Mouse (Mus musculus): ENCODE data around the gene Ankzf1.

The Ankzf1 gene

DNA sequence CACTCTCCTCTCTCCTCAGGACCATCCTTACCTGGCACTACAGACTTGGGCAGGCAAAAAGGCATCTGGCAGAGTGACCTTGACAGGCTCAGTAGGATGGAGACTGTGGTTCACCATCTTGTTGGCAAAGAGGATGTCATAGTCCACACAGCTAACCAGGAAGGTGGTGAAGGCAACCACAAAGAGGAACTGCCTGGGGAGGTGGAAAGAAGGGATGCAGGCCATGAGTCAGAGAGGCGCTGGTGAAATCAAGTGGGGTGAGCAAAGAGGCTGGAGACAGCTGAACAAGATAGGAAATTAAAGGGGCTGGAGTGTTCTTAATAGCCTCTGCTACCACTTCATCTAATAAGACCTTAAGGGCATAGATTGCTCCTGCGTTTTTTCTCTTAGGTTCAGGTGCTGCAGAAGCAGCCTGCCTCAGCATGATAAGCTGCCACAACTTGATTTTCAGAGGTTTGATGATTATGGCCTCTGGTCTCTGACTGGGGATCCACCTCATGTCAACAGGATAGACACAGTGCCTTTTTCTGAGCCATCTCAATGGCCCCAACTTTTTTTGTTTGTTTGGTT is 4.0 kb upstream of the Ankzf1 start:
- no peak for DNase-seq (ENCODE audit: low spot score in 2 of 2)

DNA sequence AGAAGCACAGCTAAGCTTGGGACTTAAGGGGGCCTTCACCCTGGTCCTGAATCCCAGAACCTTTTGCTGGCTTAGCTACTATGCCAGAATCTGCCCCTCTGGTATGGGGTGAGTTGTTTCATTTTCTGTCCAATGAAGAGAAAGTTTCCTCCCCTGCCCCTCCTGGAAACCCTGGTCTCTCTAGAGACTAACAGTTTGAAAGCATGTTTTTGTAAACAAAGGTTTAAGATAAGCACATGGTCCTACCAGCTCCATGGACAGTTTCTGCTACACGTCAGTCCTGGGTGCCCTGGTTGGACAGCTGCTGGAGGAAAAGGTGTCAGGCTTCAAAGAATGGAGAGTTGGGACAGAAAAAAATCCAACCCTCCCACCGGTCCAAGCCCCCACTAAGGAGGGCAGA is 1.4 kb upstream of the Ankzf1 start:
- DNase-seq (ENCODE audit: low spot score in 2 of 2) = no peak

DNA sequence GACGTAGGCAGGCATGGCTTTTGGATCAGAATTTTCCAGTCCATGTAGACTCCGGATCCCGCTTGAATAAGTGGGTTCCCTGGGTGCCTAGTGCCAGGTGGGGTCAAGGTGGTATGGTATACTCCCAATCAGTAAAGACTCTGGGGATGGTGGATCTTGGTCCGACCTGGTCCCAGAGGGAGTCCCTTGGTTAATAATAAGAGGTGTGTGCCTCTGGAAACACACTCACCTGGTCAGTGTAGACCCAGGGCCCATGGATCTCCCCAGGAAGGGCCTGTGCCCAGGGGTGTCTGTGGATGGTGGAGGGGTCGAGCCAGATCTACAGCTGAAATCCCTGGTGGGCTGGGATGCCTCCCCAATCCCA is 711 bp upstream of the Ankzf1 start:
- no peak for DNase-seq (ENCODE audit: low spot score in 2 of 2)

DNA sequence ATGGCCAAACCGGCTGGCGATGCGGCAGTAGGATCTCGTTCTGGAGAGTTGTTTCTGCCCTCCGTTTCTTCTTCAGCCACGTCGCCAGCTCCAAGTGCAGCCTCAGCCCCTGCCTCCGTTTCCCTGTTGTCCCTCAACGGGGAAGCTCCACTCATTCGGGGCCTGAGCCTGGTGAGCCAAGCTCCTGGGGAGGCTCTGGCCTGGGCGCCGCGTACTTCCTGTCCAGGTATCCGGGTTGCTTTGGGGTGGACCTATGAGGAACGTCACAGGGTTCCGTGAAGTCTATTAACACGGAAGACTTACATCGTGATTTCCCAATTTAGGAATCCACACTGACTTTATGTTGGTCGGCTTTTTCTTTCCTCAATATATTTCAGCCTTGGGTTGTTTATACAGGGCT is 501 bp downstream of the Ankzf1 start:
- DNase-seq (ENCODE audit: low spot score in 2 of 2) = no peak

DNA sequence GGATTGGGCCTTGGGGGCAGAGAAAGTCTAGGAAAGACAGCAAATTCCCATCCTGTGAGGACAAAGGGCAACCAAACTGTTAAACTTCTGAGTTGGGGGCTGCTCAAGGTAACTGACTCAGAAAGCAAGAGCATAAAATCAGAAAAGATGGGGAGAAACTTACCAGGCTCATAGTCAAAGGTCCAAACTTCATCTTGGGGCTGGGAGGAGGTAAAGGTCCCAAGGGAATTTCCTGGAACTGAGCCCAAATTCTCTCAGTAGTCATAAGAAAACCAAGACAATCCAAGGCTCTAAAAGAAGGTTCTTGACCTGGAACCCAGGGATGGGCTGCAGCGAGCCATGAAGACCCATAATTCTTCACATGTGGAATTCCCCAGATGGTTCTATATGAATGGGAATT is 9.3 kb downstream of the Ankzf1 start:
- no peak for DNase-seq (ENCODE audit: low spot score in 2 of 2)

DNA sequence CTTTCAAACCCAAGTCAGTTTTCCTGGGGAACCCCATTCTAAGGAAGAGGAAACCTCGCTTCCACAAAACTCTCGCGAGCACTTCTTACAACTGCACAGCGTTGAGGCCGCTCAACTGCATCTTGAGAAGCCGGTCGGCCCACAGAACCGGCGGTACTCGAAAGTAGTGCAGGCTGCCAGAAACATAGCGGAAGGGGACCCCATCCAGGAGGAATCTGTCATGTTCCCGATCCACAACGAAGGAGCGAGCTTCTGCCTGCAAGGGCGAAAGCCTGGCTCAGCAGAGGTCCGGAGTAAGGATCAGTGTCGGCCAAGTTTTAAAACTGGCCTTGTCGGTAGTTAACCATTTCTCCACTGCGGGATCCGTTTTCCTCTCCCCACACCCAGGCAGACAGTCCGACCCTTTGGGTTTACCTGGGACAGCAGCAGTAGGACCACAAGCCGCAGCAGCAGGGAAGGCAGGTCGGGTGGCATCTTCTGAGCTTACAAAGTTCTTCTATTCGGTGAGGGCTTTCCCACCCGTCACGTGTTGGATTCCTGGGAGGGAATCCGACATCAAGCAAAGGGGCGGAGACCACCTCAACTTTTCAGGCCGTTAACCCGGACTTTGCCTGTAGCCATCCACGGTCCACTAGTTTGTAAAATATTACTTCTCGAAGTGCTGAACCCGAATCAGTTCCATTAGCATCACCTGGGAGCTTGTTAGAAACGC is 17.2 kb downstream of the Ankzf1 start:
- DNase-seq (ENCODE audit: low spot score in 2 of 2) = peak in 1 of 2 experiments; percentile 27

DNA sequence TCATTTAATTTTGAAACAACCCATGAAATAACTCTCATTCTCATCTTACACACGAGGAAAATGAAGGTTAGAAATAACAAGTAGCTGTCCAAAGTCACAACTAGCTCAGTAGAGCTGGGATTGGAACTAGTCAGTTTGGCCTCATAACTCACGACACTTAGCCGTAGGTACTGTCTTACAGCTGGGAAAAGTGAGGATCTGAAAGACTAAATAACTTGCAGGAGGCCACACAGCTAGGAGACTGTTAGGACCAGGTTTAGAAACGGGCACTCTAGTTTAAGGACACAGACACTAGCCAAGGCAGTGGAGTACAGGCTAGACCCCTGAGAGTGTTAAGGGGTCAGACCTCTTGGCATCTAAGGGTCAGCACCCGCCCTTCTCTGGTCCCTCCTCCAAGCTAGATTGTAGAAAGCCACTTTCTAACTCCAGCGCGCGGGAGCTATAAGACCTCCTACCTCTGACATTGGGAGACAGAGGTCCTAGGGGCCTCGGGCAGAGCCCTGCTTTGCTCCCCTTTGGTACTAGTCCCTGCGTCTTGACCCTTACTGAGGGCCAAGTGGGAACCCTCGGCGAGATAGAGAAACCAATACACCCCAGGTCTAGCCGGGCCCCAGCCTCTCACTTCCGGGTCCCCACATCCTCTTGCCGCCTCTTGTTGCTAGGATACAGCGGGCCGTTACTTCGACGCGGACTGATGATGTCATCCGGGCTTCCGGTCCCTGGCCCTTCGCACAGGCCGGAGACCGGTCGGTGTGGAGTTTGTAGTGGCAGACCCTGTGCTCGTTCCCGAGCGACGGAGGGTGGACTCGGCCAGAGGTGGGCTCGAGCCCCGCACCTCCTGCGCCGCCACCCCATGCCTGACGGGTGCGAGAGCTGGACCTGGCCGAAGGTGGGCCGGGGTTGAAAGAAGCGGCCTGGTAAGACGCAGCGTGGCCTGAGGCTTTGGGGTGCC is 18.5 kb downstream of the Ankzf1 start, which contains the start of the genes Glb1l and Stk16:
TSS of gene Glb1l (minus strand) at position 678 of the 952 bp plus-strand sequence.
TSS of gene Stk16 (plus strand) at position 703 of the 952 bp plus-strand sequence.
- DNase-seq (ENCODE audit: low spot score in 2 of 2) = peak; percentile 91 to 96

DNA sequence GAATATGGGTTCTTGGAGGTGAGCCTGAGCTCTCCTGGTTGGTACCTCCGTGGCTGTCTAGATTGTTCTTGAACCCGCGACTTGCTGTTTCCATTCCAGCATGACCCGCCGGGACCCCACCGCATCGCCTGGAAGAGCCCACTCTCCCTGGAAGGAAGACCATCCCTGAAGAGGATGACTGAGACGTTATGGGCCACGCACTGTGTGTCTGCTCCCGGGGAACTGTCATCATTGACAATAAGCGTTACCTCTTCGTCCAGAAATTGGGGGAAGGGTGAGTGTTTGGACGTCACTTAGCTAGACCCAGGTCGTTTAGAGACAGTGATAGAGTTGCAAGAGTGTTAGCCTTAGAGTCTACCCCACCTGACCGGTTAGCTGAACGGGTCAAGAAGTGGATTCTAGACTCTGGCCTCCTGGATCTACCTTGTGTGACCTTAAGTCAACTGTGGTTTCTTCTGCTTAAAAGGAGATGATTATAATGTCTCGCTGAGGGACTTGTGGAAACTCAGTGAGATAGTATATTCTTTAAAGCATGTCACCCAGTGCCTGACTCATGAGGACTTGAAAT is 19.3 kb downstream of the Ankzf1 start:
- no peak for DNase-seq (ENCODE audit: low spot score in 2 of 2)

DNA sequence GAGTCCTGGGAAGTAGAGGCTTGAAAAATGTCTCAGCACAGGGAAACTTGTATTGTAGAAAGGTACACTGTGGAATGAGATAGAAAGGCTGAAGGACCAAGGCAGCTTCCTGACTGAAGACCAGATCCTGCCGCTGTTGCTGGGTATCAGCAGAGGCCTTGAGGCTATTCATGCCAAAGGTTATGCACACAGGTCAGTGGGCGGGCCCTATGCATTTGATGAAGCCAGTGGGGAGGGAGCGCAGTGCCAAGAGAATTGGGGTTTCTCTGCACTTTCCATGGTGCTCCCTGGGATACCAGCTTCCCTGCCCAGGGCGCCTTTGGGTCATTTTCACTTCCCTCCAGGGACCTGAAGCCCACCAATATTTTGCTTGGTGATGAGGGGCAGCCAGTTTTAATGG is 20.6 kb downstream of the Ankzf1 start:
- DNase-seq (ENCODE audit: low spot score in 2 of 2) = no peak

DNA sequence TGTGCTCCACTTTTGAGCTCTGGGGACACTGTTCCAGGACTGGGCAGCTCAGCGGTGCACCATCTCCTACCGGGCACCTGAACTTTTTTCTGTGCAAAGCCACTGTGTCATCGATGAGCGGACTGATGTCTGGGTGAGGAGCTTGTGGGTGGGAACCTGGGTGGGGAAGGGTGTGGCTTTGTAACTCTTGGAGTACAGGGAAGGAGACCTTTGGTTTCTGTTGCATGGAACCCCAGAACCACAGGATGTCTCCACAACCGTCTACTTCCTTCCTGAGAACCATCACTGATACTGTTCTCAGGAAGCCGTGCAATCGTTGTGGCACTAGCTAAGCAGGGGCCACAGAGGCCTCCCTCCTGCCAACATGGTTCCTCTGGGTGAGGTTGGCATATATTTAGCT is 21.1 kb downstream of the Ankzf1 start:
- DNase-seq (ENCODE audit: low spot score in 2 of 2) = no peak

DNA sequence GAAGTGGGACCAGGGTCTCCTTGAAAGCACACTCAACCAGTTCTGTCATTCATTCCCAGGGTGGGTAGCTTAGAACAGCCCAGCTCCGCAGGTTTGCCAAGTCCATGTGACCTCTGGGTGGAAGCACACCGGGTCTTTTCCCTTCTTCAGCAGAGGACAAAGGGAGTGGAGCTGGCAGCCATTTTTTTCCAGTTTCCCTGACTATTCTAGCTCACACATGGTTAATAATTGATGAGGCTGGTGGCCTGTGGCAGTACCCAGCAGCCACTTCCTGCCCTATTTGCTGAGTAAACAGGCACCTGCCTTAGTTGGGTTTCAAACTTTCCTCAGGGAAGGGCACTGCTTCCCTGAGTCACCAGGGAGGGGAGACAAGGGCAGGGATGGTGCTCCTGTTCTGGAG is 22.5 kb downstream of the Ankzf1 start:
- no peak for DNase-seq (ENCODE audit: low spot score in 2 of 2)

DNA sequence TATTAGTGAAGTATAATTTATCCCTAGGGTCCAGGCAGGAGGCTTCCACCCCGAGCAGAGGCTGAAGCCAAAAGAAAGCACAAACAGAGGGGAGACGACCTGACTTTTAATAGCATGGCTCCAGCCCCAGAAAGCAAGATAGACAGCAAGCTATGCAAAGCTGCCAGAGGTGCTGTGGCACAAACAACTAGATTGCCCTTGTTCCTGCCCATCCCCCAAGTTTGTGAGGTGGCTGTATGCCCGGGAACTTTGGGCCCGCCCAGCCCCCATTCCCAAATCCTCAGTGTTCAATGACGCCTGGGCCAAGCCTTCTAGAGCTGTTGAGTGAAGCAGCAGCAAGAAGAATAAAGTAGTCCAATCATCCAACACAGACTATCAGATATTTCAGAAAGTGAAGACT is 22.9 kb downstream of the Ankzf1 start:
- no peak for DNase-seq (ENCODE audit: low spot score in 2 of 2)

DNA sequence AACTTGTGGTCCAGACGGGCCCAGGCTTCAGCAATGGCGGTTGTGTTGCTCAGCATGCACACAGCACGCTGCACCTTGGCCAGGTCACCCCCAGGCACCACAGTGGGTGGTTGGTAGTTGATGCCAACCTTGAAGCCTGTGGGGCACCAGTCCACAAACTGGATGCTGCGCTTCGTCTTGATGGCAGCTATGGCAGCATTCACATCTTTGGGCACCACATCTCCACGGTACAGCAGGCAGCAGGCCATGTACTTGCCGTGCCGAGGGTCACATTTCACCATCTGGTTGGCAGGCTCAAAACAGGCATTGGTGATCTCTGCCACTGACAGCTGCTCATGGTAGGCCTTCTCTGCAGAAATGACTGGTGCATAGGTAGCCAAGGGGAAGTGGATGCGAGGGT is 23.8 kb downstream of the Ankzf1 start:
- no peak for DNase-seq (ENCODE audit: low spot score in 2 of 2)

DNA sequence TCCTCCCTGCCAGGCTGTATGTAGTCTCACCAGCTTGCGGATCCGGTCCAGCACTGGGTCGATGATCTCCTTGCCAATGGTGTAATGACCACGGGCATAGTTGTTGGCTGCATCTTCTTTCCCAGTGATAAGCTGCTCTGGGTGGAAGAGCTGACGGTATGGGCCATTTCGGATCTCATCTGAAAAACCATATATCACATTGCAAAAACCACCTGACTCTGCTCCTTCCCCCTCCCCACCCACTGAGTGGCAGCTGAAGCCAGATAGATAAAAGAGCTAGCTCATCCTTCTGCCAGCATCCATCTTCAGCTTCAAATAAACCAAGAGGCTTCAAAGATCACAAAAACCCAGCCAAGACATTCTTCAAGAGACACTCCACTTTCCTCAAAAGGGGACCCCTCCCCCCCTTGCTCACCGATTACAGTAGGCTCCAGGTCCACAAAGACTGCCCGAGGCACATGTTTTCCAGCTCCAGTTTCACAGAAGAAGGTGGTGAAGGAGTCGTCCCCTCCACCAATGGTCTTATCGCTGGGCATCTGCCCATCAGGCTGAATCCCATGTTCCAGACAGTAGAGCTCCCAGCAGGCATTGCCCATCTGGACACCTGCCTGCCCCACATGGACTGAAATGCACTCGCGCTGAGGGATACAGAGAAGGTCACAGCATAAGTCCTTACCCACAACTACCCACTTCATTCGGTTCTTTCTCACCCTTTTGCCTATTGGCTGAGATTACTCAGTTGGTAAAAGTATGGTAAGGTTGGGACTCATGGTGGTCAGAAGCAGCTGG is 25.0 kb downstream of the Ankzf1 start:
- no peak for DNase-seq (ENCODE audit: low spot score in 2 of 2)

DNA sequence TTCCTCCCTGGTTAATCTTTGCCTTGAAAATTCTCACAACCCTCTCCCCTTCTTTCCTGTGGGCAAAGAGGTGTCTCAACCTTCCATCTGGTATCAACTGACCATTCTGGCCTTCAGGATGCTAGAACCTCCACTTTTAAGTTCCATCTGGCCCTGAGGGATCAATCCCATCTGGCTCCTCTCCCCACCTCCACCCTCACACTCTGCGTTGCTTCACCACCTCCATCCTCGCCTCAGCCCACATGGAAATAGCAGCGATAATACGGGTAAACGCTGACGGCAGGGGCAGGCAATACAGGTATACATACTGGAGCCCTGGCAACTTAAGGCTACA is 25.9 kb downstream of the Ankzf1 start:
- no peak for DNase-seq (ENCODE audit: low spot score in 2 of 2)

DNA sequence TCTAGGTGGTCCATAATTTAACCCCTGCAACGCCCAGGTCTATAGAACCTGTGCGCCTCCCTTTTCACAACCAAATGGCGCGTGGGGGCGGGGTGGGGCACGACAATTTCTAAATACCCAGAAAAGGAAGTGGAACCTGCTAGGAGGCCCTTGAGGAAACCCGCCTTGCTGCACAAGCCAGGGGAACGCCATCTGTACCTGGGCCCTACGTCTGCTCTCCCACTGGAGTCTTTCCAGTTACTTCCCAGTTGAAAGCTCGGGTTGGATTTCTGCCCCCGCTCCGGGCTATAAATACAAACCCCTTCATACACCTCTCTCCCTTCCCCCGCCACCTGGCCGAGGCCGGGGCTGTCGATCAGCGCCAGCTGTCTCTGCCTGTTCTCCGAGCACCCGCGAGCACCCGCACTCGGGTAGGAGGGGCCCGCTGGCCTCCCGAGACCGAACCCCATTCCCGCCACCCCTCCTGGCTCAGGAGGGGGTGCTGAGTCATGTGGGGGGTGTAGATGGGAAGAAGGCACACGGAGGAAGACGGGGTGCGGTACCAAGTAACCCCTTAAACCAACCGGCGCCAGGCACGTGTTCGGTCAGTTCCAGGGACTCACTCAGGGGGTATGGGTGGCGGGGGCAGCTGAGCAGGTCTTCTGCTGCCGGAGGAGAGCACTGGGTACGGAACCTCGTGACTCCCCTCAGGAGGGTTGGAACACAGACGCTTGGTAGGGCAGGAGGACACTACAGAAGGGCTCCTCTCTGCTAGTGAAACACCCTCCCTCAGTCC is 26.5 kb downstream of the Ankzf1 start:
- peak; percentile 63 to 66 for DNase-seq (ENCODE audit: low spot score in 2 of 2)

DNA sequence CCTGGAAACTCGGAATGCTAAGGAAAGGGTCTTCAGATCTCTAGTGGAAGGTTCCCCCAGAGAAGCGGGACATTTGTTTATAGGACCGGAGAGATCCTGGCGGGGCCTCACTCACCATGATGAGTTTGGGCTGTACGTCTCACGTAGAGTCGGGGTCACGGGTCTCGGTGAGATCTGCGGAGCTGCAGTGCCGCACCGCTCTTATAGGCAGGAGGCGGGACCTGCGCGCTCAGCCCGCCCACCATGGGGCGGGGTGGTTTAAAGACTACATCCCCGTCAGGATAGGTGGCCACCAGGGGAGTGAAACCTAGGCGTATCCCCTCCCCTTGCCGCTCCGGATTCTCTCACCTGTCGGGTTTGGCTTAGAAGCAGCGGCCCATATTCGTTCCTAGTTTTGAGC is 27.1 kb downstream of the Ankzf1 start:
- peak; percentile 93 to 98 for DNase-seq (ENCODE audit: low spot score in 2 of 2)

DNA sequence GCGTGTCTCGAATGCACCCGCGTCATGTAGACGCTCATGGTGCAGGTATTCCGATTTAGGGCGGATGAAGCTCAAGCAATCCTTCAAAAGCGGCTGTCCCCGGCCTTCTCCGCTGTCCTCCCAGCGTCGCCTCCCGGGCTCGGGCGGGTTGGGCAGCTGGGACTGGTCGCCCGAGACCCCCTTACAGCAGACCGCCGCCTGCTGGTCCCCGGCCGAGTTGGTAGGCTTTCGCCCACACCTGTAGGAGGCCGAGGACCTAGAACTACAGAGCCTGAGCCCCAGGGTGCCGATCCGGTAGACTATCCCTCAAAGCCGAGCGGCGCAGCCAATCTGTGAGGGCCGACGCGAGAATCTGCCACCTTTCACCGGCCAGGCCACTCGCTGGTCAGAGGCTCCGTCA is 27.6 kb downstream of the Ankzf1 start, which contains the start of gene Tuba4a:
TSS of gene Tuba4a (minus strand) at position 335 of the 400 bp plus-strand sequence.
- DNase-seq (ENCODE audit: low spot score in 2 of 2) = peak; percentile 31 to 47

DNA sequence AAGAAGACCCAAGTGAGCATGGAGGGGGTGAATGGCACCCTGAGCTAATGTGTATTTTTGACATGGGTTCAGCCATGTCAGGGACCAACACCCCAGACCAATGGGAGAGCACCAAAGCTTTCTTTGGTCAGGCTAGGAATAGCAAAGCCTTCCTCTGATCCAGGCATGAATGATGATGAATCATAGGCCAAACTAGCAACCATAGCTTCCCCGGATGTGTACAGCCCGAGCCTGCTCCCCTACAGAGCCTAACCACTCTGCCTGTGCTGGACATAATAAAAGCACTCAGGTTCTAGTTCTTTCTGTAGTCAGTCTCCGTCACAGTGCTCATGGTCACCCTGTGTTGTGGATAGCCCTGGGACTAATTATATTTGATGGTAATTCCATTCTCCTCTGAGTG is 29.6 kb downstream of the Ankzf1 start:
- no peak for DNase-seq (ENCODE audit: low spot score in 2 of 2)

DNA sequence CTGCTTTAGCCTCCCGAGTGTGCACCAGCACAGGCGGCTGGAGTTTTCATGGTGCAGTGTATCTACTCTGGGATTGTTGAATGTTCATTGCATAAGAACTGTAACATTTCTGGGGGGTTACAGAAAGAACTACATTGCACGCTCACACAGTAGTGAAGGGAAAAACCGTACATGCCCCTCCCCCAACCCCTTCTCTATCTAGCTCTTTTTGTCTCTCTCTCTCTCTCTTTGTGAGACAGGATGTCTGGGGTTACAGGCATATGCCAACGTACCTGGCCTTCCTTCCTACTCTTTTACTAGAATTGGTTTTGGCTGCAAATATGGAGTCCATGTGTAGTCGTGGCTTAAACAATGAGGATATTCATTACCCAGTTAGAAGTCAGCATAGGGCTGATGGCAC is 31.0 kb downstream of the Ankzf1 start:
- DNase-seq (ENCODE audit: low spot score in 2 of 2) = peak; percentile 47 to 61

DNA sequence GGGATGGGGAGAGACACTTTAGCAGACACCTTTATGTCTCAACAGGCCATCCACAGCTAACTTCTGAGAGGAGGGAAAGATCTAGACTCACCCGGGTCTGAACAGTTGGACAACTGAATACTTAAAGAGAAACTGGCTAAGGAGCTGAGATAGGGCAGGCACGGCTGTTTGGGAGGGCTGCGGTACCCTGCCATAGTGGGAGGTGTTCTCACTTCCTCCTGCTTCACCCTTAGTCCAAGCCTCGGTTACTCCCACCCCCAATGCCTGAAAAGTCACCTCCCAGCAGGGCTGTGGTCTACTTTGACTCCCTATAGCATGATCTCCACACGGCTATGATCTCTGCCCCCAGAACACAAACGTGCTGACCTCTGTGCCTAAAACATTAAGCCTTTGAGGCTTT is 31.6 kb downstream of the Ankzf1 start:
- no peak for DNase-seq (ENCODE audit: low spot score in 2 of 2)

All from thymus, postnatal 10 days (tissue).